Mouse (Mus musculus) CH12.LX (cell line): ENCODE data around the gene Acadsb. TPM values are rescaled to one million over a fixed set of nuclear protein-coding genes. Genes with fewer than 3 reads are reported as not detected.

Source experiments
- DNase-seq: peaks from one replicate; pipeline ENCODE4 v3.0.0-alpha.2; 2013; ENCODE audit errors: extremely low read depth
- H3K27ac ChIP-seq: 2 replicates; pipeline ENCODE4 v1.5.1; 2012; ENCODE audit warnings: low read depth, mild to moderate bottlenecking, control low read depth, moderate library complexity; ENCODE audit not compliant: insufficient read depth
- H3K27me3 ChIP-seq: replicated peaks from 2 replicates; pipeline ENCODE3; 2012; ENCODE audit warnings: inconsistent platforms
- H3K36me3 ChIP-seq, 2 experiments: replicated peaks in 1 of 2; 2 replicates each; pipeline versions ENCODE3 to v1.6.1; 2012; ENCODE audit warnings: inconsistent platforms in 1 of 2, low read length in 1 of 2, mild to moderate bottlenecking in 1 of 2, mixed read lengths in 1 of 2, moderate library complexity in 1 of 2; ENCODE audit not compliant: control insufficient read depth in 1 of 2, insufficient read depth in 1 of 2
- H3K4me1 ChIP-seq, 2 experiments: 2 replicates each; pipeline ENCODE4 v1.6.1; 2012; ENCODE audit warnings: inconsistent platforms in 1 of 2, moderate library complexity in 1 of 2; ENCODE audit not compliant: insufficient read depth in 2 of 2, control insufficient read depth in 1 of 2
- H3K4me2 ChIP-seq: 2 replicates; pipeline ENCODE4 v1.6.1; 2012; ENCODE audit warnings: low read depth, mild to moderate bottlenecking, control low read depth; ENCODE audit not compliant: poor library complexity, insufficient read depth, severe bottlenecking
- H3K4me3 ChIP-seq, 3 experiments: fragments of 150-350 bp in 1 of 3; sonication (generic) in 1 of 3; replicated peaks in 1 of 3; 2 replicates each; pipeline versions ENCODE3 to v1.5.1; 2011 to 2012; ENCODE audit warnings: low read depth in 2 of 3, low read length in 2 of 3, mild to moderate bottlenecking in 2 of 3, moderate library complexity in 2 of 3, control low read depth in 1 of 3, improper control_type of control experiment in 1 of 3, inconsistent platforms in 1 of 3, mixed read lengths in 1 of 3; ENCODE audit not compliant: poor library complexity in 1 of 3
- H3K79me2 ChIP-seq: replicated peaks from 2 replicates; pipeline ENCODE4 v1.6.1; 2012; ENCODE audit warnings: mild to moderate bottlenecking, moderate library complexity; ENCODE audit not compliant: control insufficient read depth, poor library complexity, insufficient read depth, severe bottlenecking; ENCODE audit errors: extremely low read depth
- H3K9ac ChIP-seq: 2 replicates; pipeline ENCODE4 v1.6.1; 2012; ENCODE audit warnings: low read depth, mild to moderate bottlenecking, control low read depth, moderate library complexity; ENCODE audit not compliant: insufficient read depth
- H3K9me3 ChIP-seq: replicated peaks from 2 replicates; pipeline ENCODE3; 2012; ENCODE audit warnings: low read length, inconsistent platforms, mixed read lengths
- BHLHE40 ChIP-seq: IDR thresholded peaks from 2 replicates; pipeline ENCODE4 v1.6.1; 2011; ENCODE audit warnings: mild to moderate bottlenecking, low read depth, low read length, improper control_type of control experiment
- CHD1 ChIP-seq: IDR thresholded peaks from 2 replicates; pipeline ENCODE4 v1.6.1; 2012; ENCODE audit warnings: low read depth, low read length, improper control_type of control experiment, inconsistent platforms
- CTCF ChIP-seq, 2 experiments: IDR thresholded peaks in 1 of 2; conservative IDR thresholded peaks in 1 of 2; 2 replicates each; pipeline ENCODE4 v1.5.1; 2011 to 2012; ENCODE audit warnings: low read depth in 2 of 2, low read length in 2 of 2, improper control_type of control experiment in 1 of 2, inconsistent platforms in 1 of 2, mild to moderate bottlenecking in 1 of 2, moderate library complexity in 1 of 2
- ELF1 ChIP-seq: IDR thresholded peaks from 2 replicates; pipeline ENCODE4 v1.6.1; 2014; ENCODE audit warnings: low read depth, mild to moderate bottlenecking, inconsistent platforms, low read length, improper control_type of control experiment
- GABPA ChIP-seq: IDR thresholded peaks from 2 replicates; pipeline ENCODE4 v1.6.1; 2012; ENCODE audit warnings: low read depth, low read length, improper control_type of control experiment, inconsistent platforms; ENCODE audit not compliant: insufficient replicate concordance
- HCFC1 ChIP-seq: IDR thresholded peaks from 2 replicates; pipeline ENCODE4 v1.6.1; 2012; ENCODE audit warnings: low read depth, mild to moderate bottlenecking, inconsistent platforms, low read length, improper control_type of control experiment
- JUN ChIP-seq: IDR thresholded peaks from 2 replicates; pipeline ENCODE4 v1.6.1; 2011; ENCODE audit warnings: low read depth, mild to moderate bottlenecking, low read length, improper control_type of control experiment, moderate library complexity; ENCODE audit not compliant: insufficient read depth
- MXI1 ChIP-seq: IDR thresholded peaks from 2 replicates; pipeline ENCODE4 v1.6.1; 2011; ENCODE audit warnings: mild to moderate bottlenecking, low read depth, low read length, improper control_type of control experiment
- MYC ChIP-seq: IDR thresholded peaks from 2 replicates; pipeline ENCODE4 v1.6.1; 2011; ENCODE audit warnings: low read depth, mild to moderate bottlenecking, improper control_type of control experiment, low read length
- POLR2A ChIP-seq: IDR thresholded peaks from 2 replicates; pipeline ENCODE4 v1.6.1; 2011; ENCODE audit warnings: low read depth, mild to moderate bottlenecking, improper control_type of control experiment, low read length
- RAD21 ChIP-seq: IDR thresholded peaks from 2 replicates; pipeline ENCODE4 v1.6.1; 2011; ENCODE audit warnings: low read depth, mild to moderate bottlenecking, low read length, improper control_type of control experiment, moderate library complexity
- RCOR1 ChIP-seq: conservative IDR thresholded peaks from 2 replicates; pipeline ENCODE4 v1.6.1; 2012; ENCODE audit warnings: low read depth, mild to moderate bottlenecking, inconsistent platforms, low read length, improper control_type of control experiment
- SIN3A ChIP-seq: IDR thresholded peaks from 2 replicates; pipeline ENCODE4 v1.6.1; 2012; ENCODE audit warnings: low read length, improper control_type of control experiment, inconsistent platforms
- SMC3 ChIP-seq: IDR thresholded peaks from 2 replicates; pipeline ENCODE4 v1.6.1; 2011; ENCODE audit warnings: low read depth, low read length, improper control_type of control experiment
- TBP ChIP-seq: conservative IDR thresholded peaks from 2 replicates; pipeline ENCODE4 v1.6.1; 2011; ENCODE audit warnings: low read depth, low read length, improper control_type of control experiment
- USF1 ChIP-seq: IDR thresholded peaks from 2 replicates; pipeline ENCODE4 v1.6.1; 2014; ENCODE audit warnings: low read depth, mild to moderate bottlenecking, inconsistent platforms, low read length, improper control_type of control experiment
- USF2 ChIP-seq: conservative IDR thresholded peaks from 2 replicates; pipeline ENCODE4 v1.6.1; 2011; ENCODE audit warnings: low read depth, low read length, improper control_type of control experiment
- ZMIZ1 ChIP-seq: IDR thresholded peaks from 2 replicates; pipeline ENCODE4 v1.6.1; 2012; ENCODE audit warnings: low read depth, mild to moderate bottlenecking, inconsistent platforms, low read length, improper control_type of control experiment
- ZNF384 ChIP-seq: IDR thresholded peaks from 2 replicates; pipeline ENCODE4 v1.6.1; 2012; ENCODE audit warnings: low read depth, low read length, improper control_type of control experiment, inconsistent platforms
- dilution Hi-C: fragments of 300-500 bp; cut with MboI; formaldehyde crosslinking; loops from 2 replicates; pipeline ENCODE4 v1.14.3; 2020; ENCODE audit warnings: low sequenced_read_pairs; ENCODE audit not compliant: extremely low pct_unique_long_range_greater_than_20kb, extremely low pct_ligation_motif_present
- in situ Hi-C: fragments of 300-500 bp; cut with MboI; formaldehyde crosslinking; loops from 3 replicates; pipeline ENCODE4 v1.14.3; 2019; ENCODE audit warnings: low sequenced_read_pairs, low pct_ligation_motif_present, low pct_unique_long_range_greater_than_20kb, mixed read lengths
- polyA plus RNA-seq: library from polyadenylated mRNA; unstranded; fragments of >175 nt; gene quantifications from 2 replicates; pipeline ENCODE4 v1.2.1, GENCODE M21; 2012; ENCODE audit warnings: low read depth; ENCODE audit not compliant: insufficient read length
- total RNA-seq, 2 experiments: library from RNA; depleted of rRNA; stranded (reverse); fragments of 300-350 nt in 1 of 2; fragments of >200 nt in 1 of 2; gene quantifications; 2 replicates each; pipeline ENCODE4 v1.2.3; 2012 to 2014

Gene Acadsb
- total and polyA plus RNA-seq, 3 experiments: 11.1 to 15.6 (median 11.2) TPM

DNA sequence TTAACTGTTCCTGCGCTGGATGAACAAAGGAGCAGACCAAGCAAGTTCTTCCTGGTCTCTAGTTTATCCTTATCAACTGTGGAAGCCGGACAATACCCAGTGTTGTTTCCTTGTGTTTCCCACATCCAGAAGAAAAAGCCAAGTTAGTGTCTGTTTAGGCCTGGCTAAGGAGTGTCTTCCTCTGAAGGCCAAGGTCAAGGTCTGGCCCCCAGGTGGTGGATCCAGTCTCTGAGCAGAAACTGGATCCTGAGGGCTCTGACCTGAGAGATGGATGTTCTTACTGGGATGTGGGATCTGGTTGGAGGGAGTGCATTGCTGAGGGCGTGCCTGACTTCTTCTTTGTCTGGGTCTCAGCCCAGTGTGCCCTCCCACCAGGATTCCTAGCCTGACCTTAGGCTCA is 55.3 kb downstream of the Acadsb start:
- no peaks in the 10 kb centered on the region for H3K36me3 ChIP-seq
- in situ Hi-C loops (no loop called here), dilution Hi-C loops (no loop called here)
- peaks cover 10% of the 10 kb centered on the region for H3K9me3 ChIP-seq
- H3K27me3 ChIP-seq: peaks cover 70% of the 10 kb centered on the region
- H3K4me2 ChIP-seq: no peak overlapping the region
- TF ChIP-seq RCOR1 (no peak), JUN (no peak), SMC3 (no peak)
- no peak overlapping the region for H3K4me3 ChIP-seq
- peaks cover 0 to 3% of the 10 kb centered on the region in 2 experiments; a peak in 2 of 4 replicates for H3K4me1 ChIP-seq
- no peaks in the 10 kb centered on the region for H3K79me2 ChIP-seq
- no peak overlapping the region for H3K27ac ChIP-seq
- no peak for DNase-seq
- no peak overlapping the region for H3K9ac ChIP-seq

DNA sequence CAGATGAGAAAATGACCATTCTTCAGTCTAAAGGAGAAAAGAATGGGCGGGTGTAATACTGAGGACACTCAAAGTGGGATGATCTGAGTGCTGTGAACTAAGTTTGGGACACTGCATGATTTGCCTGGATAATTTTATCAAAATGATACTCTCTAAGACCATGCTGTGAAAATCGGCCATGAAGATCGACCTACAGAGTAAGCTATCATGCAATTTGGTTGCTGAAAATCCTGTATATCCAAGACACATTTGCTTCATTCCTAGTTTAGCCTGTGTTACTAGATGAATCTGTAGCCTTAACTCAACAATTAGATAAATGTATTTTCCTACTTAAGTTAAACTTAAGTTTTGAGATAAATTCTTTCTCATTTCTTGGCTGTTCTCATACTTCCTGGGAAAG is 56.9 kb downstream of the Acadsb start:
- no peak overlapping the region for H3K4me2 ChIP-seq
- H3K79me2 ChIP-seq: no peaks in the 10 kb centered on the region
- H3K27me3 ChIP-seq: peaks cover 76% of the 10 kb centered on the region
- H3K4me1 ChIP-seq: peaks cover 0 to 3% of the 10 kb centered on the region in 2 experiments; a peak in 2 of 4 replicates
- dilution Hi-C loops: no loop called here
- H3K4me3 ChIP-seq: no peak overlapping the region
- in situ Hi-C loops: no loop called here
- TF ChIP-seq BHLHE40 (no peak), ELF1 (no peak), GABPA (no peak), USF1 (no peak), RAD21 (no peak), ZNF384 (no peak)
- peaks cover 10% of the 10 kb centered on the region for H3K9me3 ChIP-seq
- no peak for DNase-seq
- H3K27ac ChIP-seq: no peak overlapping the region
- H3K36me3 ChIP-seq: no peaks in the 10 kb centered on the region
- H3K9ac ChIP-seq: no peak overlapping the region

DNA sequence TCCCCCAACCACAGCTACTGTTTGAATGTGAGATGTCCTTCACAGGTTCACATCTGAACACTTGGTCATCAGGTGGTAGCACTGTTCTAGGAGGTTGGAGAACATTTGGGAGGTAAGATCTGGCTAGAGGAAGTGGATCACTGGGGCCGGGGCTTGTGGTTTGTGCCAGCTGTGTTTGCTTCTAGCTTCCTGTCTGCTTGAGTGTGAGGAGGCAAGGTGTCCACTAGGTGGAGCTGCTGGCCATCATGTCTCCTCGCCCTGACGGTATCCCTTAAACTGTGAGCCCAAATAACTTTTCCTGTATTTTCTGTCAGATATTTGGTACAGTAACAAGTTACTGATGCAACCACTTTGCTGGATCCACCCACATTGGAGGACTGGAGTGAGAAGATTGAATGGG is 59.1 kb downstream of the Acadsb start:
- peak; percentile 40 for DNase-seq
- Histone ChIP-seq H3K79me2 (no peaks in the 10 kb centered on the region), H3K4me2 (no peak overlapping the region), H3K9ac (no peak overlapping the region), H3K9me3 (peaks cover 10% of the 10 kb centered on the region), H3K27ac (no peak overlapping the region), H3K36me3 (no peaks in the 10 kb centered on the region), H3K27me3 (peaks cover 67% of the 10 kb centered on the region), H3K4me3 (no peak overlapping the region), H3K4me1 (peaks cover 0 to 3% of the 10 kb centered on the region in 2 experiments; a peak in 2 of 4 replicates)
- in situ Hi-C loops: no loop called here
- dilution Hi-C loops: no loop called here
- no peak for TF ChIP-seq POLR2A
- peak; percentile 28 to 68; a peak in 2 of 4 replicates for TF ChIP-seq CTCF (conservative IDR thresholded peaks at IDR 0.05 in 1 of 2, IDR thresholded peaks at IDR 0.05 in 1 of 2; ENCODE audit: low read depth in 2 of 2, low read length in 2 of 2)
- TF ChIP-seq RAD21: peak; percentile 57
- TF ChIP-seq HCFC1: no peak
- no peak for TF ChIP-seq RCOR1
- no peak for TF ChIP-seq CHD1
- no peak for TF ChIP-seq MXI1
- TF ChIP-seq USF2: no peak
- no peak for TF ChIP-seq ZMIZ1
- TF ChIP-seq TBP: no peak
- no peak for TF ChIP-seq MYC
- TF ChIP-seq SIN3A: no peak
- peak; percentile 38 for TF ChIP-seq SMC3
